Mouse (Mus musculus) liver, adult 2 months (tissue): ENCODE results near the gene Nf1.

Experiments used
- CTCF ChIP-seq: fragments of 200-500 bp; IDR thresholded peaks from 2 replicates; pipeline ENCODE4 v1.5.1; 2011; ENCODE audit warnings: low read depth, low read length, control low read depth
- POLR2A ChIP-seq: fragments of 200-500 bp; IDR thresholded peaks from 2 replicates; pipeline ENCODE4 v1.6.1; 2011; ENCODE audit warnings: low read length, control low read depth; ENCODE audit not compliant: insufficient read depth; ENCODE audit errors: extremely low read depth

GRCm38 (mm10) chr11:79629752-79630374 lies 290.4 kb downstream of the Nf1 start:
- TF ChIP-seq POLR2A (no peak), CTCF (no peak)
